Mouse (Mus musculus): Measurements from ENCODE around the gene Hspb2. TPM values are rescaled to one million over a fixed set of nuclear protein-coding genes. Genes with fewer than 3 reads are reported as not detected.

Hspb2 gene
- polyA plus RNA-seq, 1 experiment from 2014 or later: 6.6 TPM

- Histone ChIP-seq H3K27ac (replicated peaks) (peak overlapping the region; percentile 92), H3K4me2 (peak overlapping the region; percentile 82), H3K9me3 (replicated peaks) (no peaks in the 10 kb centered on the region), H3K9ac (replicated peaks) (peak overlapping the region; percentile 11; the same call in 1 of the 2 replicates), H3K27me3 (replicated peaks) (no peaks in the 10 kb centered on the region), H3K4me3 (replicated peaks) (peak overlapping the region; percentile 67), H3K36me3 (no peaks in the 10 kb centered on the region), H3K4me1 (peaks cover 67% of the 10 kb centered on the region)
- no peak for ATAC-seq (ENCODE audit: low FRiP score)
- WGBS: 30% methylated on average over 8 of the region's 8 CpGs
Observed at GRCm38 (mm10) chr9:50725921-50726590, 26.1 kb downstream of the Hspb2 start.

DNA sequence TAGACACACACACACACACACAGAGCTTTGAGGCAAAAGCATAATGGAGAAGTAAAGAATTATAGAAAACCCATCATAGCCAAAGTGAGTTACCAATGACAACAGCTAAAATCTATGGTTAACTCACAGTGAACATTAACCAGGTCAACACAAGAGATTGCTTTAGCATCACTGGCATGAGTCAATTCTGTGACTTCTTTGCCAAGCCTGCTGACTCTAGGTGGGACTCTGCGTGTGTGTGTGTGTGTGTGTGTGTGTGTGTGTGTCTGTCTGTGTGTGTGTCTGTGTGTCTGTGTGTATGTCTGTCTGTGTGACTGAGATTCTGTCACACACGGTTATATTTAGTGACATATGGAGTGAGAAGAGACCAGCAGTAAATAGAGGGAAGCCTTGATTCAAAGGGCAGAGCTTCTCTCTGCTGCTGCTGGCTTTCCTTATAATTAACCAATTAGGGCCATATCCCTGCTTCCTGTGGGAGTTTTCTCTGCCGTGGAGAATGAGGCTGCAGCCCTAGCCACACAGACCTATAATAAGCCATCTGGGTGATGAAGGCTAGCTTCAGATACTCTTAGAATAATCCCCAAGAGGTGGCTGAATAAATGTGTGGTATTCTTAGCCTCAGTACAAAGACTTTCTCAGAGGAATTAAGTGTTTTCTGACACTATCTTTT, 27.4 kb downstream of the Hspb2 start:
- H3K36me3 ChIP-seq: no peaks in the 10 kb centered on the region
- peaks cover 69% of the 10 kb centered on the region for H3K4me1 ChIP-seq
- H3K4me2 ChIP-seq: peak overlapping the region; percentile 82
- no peaks in the 10 kb centered on the region for H3K27me3 ChIP-seq (replicated peaks)
- WGBS: 31% methylated on average over 3 of the region's 3 CpGs
- no peak overlapping the region; the same call in 1 of the 2 replicates for H3K27ac ChIP-seq (replicated peaks)
- no peaks in the 10 kb centered on the region for H3K9me3 ChIP-seq (replicated peaks)
- ATAC-seq (ENCODE audit: low FRiP score): no peak
- no peak overlapping the region for H3K4me3 ChIP-seq (replicated peaks)
- H3K9ac ChIP-seq (replicated peaks): no peak overlapping the region

- Histone ChIP-seq H3K27ac (replicated peaks) (0 out of 2 replicates have a peak overlapping the region, but pooled peaks have one; percentile 28), H3K4me3 (replicated peaks) (no peak overlapping the region), H3K36me3 (no peaks in the 10 kb centered on the region), H3K4me2 (peak overlapping the region; percentile 82), H3K9ac (replicated peaks) (peak overlapping the region; percentile 23; the same call in 1 of the 2 replicates), H3K27me3 (replicated peaks) (no peaks in the 10 kb centered on the region), H3K4me1 (peaks cover 67% of the 10 kb centered on the region), H3K9me3 (replicated peaks) (no peaks in the 10 kb centered on the region)
- WGBS: 70% methylated on average over 2 of the region's 2 CpGs
- ATAC-seq (ENCODE audit: low FRiP score): no peak
Observed at GRCm38 (mm10) chr9:50724147-50724546, 28.0 kb downstream of the Hspb2 start.

DNA sequence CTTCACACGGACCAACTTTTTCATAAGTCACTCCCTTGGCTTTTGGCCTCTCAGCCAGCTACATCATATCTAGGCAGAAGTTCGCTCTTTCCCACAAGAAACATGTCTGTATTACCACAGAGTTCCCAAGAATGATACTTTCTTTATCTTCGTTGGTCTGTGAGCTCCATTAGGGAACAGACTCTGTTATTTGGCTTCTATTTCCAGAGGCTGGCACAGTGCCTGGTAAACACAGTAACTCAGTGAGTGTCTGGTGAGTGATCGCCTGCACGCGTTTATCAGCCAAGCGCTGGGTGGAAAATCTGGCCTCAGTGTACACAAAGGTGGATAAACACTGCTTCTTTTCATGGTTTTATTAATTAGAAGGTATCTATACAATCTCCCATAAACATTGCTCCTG, 28.7 kb downstream of the Hspb2 start:
- Histone ChIP-seq H3K27me3 (replicated peaks) (no peaks in the 10 kb centered on the region), H3K36me3 (no peaks in the 10 kb centered on the region), H3K4me2 (peak overlapping the region; percentile 28), H3K27ac (replicated peaks) (peak overlapping the region; percentile 34), H3K4me1 (peaks cover 60% of the 10 kb centered on the region), H3K9me3 (replicated peaks) (no peaks in the 10 kb centered on the region), H3K9ac (replicated peaks) (no peak overlapping the region), H3K4me3 (replicated peaks) (no peak overlapping the region)
- 24% methylated on average over 7 of the region's 7 CpGs for WGBS
- ATAC-seq (ENCODE audit: low FRiP score): no peak

GRCm38 (mm10) chr9:50722451-50722911, 29.7 kb downstream of the Hspb2 start:
- Histone ChIP-seq H3K36me3 (no peaks in the 10 kb centered on the region; the same call in 1 of the 2 replicates), H3K4me2 (peak overlapping the region; percentile 28), H3K27ac (replicated peaks) (peak overlapping the region; percentile 70), H3K9me3 (replicated peaks) (no peaks in the 10 kb centered on the region), H3K4me3 (replicated peaks) (no peak overlapping the region), H3K27me3 (replicated peaks) (no peaks in the 10 kb centered on the region), H3K4me1 (peaks cover 55% of the 10 kb centered on the region), H3K9ac (replicated peaks) (no peak overlapping the region)
- ATAC-seq (ENCODE audit: low FRiP score): no peak
- WGBS: 23% methylated on average over 8 of the region's 8 CpGs

- H3K27ac ChIP-seq (replicated peaks): no peak overlapping the region
- no peak overlapping the region for H3K9ac ChIP-seq (replicated peaks)
- 29% methylated on average over 12 of the region's 12 CpGs for WGBS
- H3K4me1 ChIP-seq: peaks cover 41% of the 10 kb centered on the region
- H3K27me3 ChIP-seq (replicated peaks): no peaks in the 10 kb centered on the region
- no peak overlapping the region for H3K4me3 ChIP-seq (replicated peaks)
- no peak overlapping the region for H3K4me2 ChIP-seq
- H3K36me3 ChIP-seq: no peaks in the 10 kb centered on the region; the same call in 1 of the 2 replicates
- no peaks in the 10 kb centered on the region for H3K9me3 ChIP-seq (replicated peaks)
- ATAC-seq (ENCODE audit: low FRiP score): no peak
Observed at GRCm38 (mm10) chr9:50721061-50721460, 31.1 kb downstream of the Hspb2 start.

DNA sequence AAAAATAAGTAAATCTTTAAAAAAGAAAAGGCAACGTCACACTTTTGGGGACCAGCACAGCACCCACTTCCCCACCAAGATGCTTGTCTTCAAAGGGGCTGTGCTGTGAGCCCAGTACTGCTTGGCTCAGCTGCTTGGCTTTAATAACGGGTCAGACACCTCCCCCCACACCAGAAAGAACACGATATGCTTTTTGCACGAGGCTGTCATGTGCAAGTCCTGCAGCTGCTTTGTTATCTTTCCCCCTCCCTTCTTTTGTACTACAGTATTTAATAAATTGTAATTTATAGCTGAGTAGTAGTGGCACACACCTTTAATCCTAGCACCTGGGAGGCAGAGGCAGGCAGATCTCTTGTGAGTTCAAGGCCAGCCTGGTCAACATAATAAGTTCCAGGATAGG, 33.3 kb downstream of the Hspb2 start:
- ATAC-seq (ENCODE audit: low FRiP score): no peak
- 89% methylated on average over 4 of the region's 4 CpGs for WGBS

DNA sequence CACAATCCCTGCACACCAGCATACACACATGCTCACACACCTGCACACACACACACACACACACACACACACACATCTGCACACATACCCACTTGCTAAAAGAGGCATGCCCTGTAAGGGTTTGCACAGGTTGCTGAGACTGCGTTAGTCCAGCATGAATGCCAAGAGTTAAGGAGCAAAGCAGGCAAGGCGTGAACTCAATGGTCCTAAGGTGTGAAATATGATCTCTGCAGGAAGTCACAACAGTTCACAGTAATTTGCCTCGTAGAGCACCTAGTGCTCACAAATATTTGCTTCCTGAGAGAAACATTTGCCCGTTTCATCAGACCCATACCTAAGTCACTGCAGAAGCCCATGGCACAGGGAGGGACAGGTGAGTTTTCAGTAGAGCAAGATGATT, 38.0 kb downstream of the Hspb2 start:
- Histone ChIP-seq H3K9me3 (replicated peaks) (no peaks in the 10 kb centered on the region), H3K27me3 (replicated peaks) (no peaks in the 10 kb centered on the region), H3K4me3 (replicated peaks) (no peak overlapping the region), H3K4me1 (peaks cover 3% of the 10 kb centered on the region; the same call in 1 of the 2 replicates), H3K36me3 (peaks cover 12% of the 10 kb centered on the region), H3K27ac (replicated peaks) (no peak overlapping the region), H3K9ac (replicated peaks) (no peak overlapping the region), H3K4me2 (no peak overlapping the region)
- no peak for ATAC-seq (ENCODE audit: low FRiP score)
- WGBS: 66% methylated on average over 4 of the region's 4 CpGs

More for the DNA sequence above, 33.3 kb downstream of the Hspb2 start:
- Histone ChIP-seq H3K9me3 (replicated peaks) (no peaks in the 10 kb centered on the region), H3K27ac (replicated peaks) (no peak overlapping the region), H3K36me3 (no peaks in the 10 kb centered on the region; the same call in 1 of the 2 replicates), H3K9ac (replicated peaks) (no peak overlapping the region), H3K4me1 (peaks cover 25% of the 10 kb centered on the region), H3K4me2 (no peak overlapping the region), H3K27me3 (replicated peaks) (no peaks in the 10 kb centered on the region), H3K4me3 (replicated peaks) (no peak overlapping the region)

GRCm38 (mm10) chr9:50711337-50711736, 40.8 kb downstream of the Hspb2 start:
- peaks cover 18% of the 10 kb centered on the region for H3K36me3 ChIP-seq
- no peaks in the 10 kb centered on the region for H3K9me3 ChIP-seq (replicated peaks)
- 80% methylated on average over 4 of the region's 4 CpGs for WGBS
- H3K4me2 ChIP-seq: no peak overlapping the region
- no peaks in the 10 kb centered on the region for H3K27me3 ChIP-seq (replicated peaks)
- H3K9ac ChIP-seq (replicated peaks): no peak overlapping the region
- ATAC-seq (ENCODE audit: low FRiP score): no peak
- H3K27ac ChIP-seq (replicated peaks): no peak overlapping the region
- no peak overlapping the region for H3K4me3 ChIP-seq (replicated peaks)
- peaks cover 3% of the 10 kb centered on the region; the same call in 1 of the 2 replicates for H3K4me1 ChIP-seq

- Histone ChIP-seq H3K27me3 (replicated peaks) (no peaks in the 10 kb centered on the region), H3K4me1 (no peaks in the 10 kb centered on the region), H3K36me3 (peaks cover 18% of the 10 kb centered on the region), H3K27ac (replicated peaks) (no peak overlapping the region), H3K9me3 (replicated peaks) (no peaks in the 10 kb centered on the region), H3K4me3 (replicated peaks) (no peak overlapping the region), H3K4me2 (no peak overlapping the region), H3K9ac (replicated peaks) (no peak overlapping the region)
- no peak for ATAC-seq (ENCODE audit: low FRiP score)
- WGBS: 32% methylated on average over 2 of the region's 2 CpGs
Observed at GRCm38 (mm10) chr9:50709108-50709507, 43.0 kb downstream of the Hspb2 start.

DNA sequence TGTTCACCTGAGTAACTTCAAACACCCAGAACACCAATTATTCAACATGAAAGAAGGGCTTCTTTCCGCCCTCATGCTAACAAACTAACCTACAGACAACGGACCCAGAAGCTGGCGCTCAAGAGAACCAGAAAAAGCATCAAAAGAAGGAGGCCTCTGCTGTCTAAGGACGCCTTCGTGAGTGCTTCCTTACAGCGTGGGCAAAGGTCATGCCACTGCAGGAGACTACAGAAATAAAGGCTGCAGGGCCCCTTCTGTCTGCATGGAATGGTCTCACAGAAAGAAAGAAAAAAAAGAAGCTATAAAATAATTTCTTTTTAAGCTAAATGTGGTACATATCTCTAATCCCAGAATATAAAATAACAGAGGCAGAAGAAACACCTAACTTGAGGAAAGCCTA, 47.2 kb downstream of the Hspb2 start:
- no peak for ATAC-seq (ENCODE audit: low FRiP score)
- Histone ChIP-seq H3K4me2 (no peak overlapping the region), H3K36me3 (peaks cover 31% of the 10 kb centered on the region), H3K9ac (replicated peaks) (no peak overlapping the region), H3K9me3 (replicated peaks) (no peaks in the 10 kb centered on the region), H3K27ac (replicated peaks) (no peak overlapping the region), H3K4me3 (replicated peaks) (no peak overlapping the region), H3K4me1 (peaks cover 7% of the 10 kb centered on the region; the same call in 1 of the 2 replicates), H3K27me3 (replicated peaks) (no peaks in the 10 kb centered on the region)
- WGBS: 36% methylated on average over 6 of the region's 6 CpGs
